Mouse (Mus musculus): ENCODE data around the gene Setd3.

Setd3 gene

GRCm38 (mm10) chr12:108179246-108179320 is at the start of gene Setd3:
Gene Setd3 (minus strand): TSS chr12:108179314.
- DNase-seq = no peak

- DNase-seq = no peak
Observed at GRCm38 (mm10) chr12:108227527-108227926, 48.4 kb upstream of the Setd3 start.

- DNase-seq = peak; percentile 89
Observed at GRCm38 (mm10) chr12:108226941-108227340, 47.8 kb upstream of the Setd3 start.

GRCm38 (mm10) chr12:108226216-108226615 is 47.1 kb upstream of the Setd3 start:
- DNase-seq = no peak

GRCm38 (mm10) chr12:108225781-108226180 is 46.7 kb upstream of the Setd3 start:
- no peak for DNase-seq

GRCm38 (mm10) chr12:108223357-108223756 is 44.2 kb upstream of the Setd3 start:
- DNase-seq = no peak

GRCm38 (mm10) chr12:108221712-108222111 is 42.6 kb upstream of the Setd3 start:
- peak; percentile 71 for DNase-seq

- peak; percentile 73 for DNase-seq
Observed at GRCm38 (mm10) chr12:108221206-108221605, 42.1 kb upstream of the Setd3 start.

- peak; percentile 66 for DNase-seq
Observed at GRCm38 (mm10) chr12:108220621-108221020, 41.5 kb upstream of the Setd3 start.

GRCm38 (mm10) chr12:108219825-108220616 is 40.9 kb upstream of the Setd3 start:
- peak; percentile 46 for DNase-seq

- DNase-seq = peak; percentile 42
Observed at GRCm38 (mm10) chr12:108219163-108219562, 40.0 kb upstream of the Setd3 start.

- DNase-seq = peak; percentile 82
Observed at GRCm38 (mm10) chr12:108217572-108217971, 38.5 kb upstream of the Setd3 start.

- DNase-seq = peak; percentile 37
Observed at GRCm38 (mm10) chr12:108216611-108217370, 37.7 kb upstream of the Setd3 start.

- DNase-seq = peak; percentile 29
Observed at GRCm38 (mm10) chr12:108215090-108215489, 36.0 kb upstream of the Setd3 start.

- peak; percentile 26 for DNase-seq
Observed at GRCm38 (mm10) chr12:108213090-108214041, 34.3 kb upstream of the Setd3 start.

GRCm38 (mm10) chr12:108212476-108212875 is 33.4 kb upstream of the Setd3 start:
- no peak for DNase-seq

- DNase-seq = no peak
Observed at GRCm38 (mm10) chr12:108212071-108212470, 33.0 kb upstream of the Setd3 start.

GRCm38 (mm10) chr12:108210623-108211022 is 31.5 kb upstream of the Setd3 start:
- peak; percentile 41 for DNase-seq

GRCm38 (mm10) chr12:108208726-108209438 is 29.8 kb upstream of the Setd3 start:
- peak; percentile 85 for DNase-seq

GRCm38 (mm10) chr12:108208216-108208615 is 29.1 kb upstream of the Setd3 start:
- DNase-seq = peak; percentile 45

GRCm38 (mm10) chr12:108206641-108207040 is 27.5 kb upstream of the Setd3 start:
- peak; percentile 80 for DNase-seq

- no peak for DNase-seq
Observed at GRCm38 (mm10) chr12:108204978-108205377, 25.9 kb upstream of the Setd3 start.

- DNase-seq = no peak
Observed at GRCm38 (mm10) chr12:108203895-108204294, 24.8 kb upstream of the Setd3 start.

All from cerebellum, adult 9-10 months (tissue).